Mouse (Mus musculus) kidney, embryonic 14.5 days (tissue): ENCODE measurements around the gene Abi2. TPM values are rescaled to one million over a fixed set of nuclear protein-coding genes. Genes with fewer than 3 reads are reported as not detected.
"Not testable (repeated sequence)": the region's sequence is repeated elsewhere in the genome, so short reads cannot be mapped to it uniquely, and the experiment has no call there.

Experiments used
- ATAC-seq: fragments of 200-750 bp; cut with Nextera tagmentation; 2 replicates; pipeline ENCODE4 v1.8.0; 2017; ENCODE audit warnings: moderate number of reproducible peaks, mild to moderate bottlenecking, moderate TSS enrichment, moderate library complexity; ENCODE audit not compliant: low FRiP score, low TSS enrichment
- H3K27ac ChIP-seq: fragments of 300-500 bp; sonication (generic); 2 replicates; pipeline ENCODE4 v1.5.1; 2014; ENCODE audit warnings: low read depth, mild to moderate bottlenecking, low read length, moderate library complexity, mixed read lengths
- H3K27me3 ChIP-seq: fragments of 300-500 bp; sonication (generic); 2 replicates; pipeline ENCODE4 v1.6.1; 2014; ENCODE audit warnings: mild to moderate bottlenecking, low read length; ENCODE audit not compliant: control insufficient read depth, insufficient read depth
- H3K36me3 ChIP-seq: fragments of 300-500 bp; sonication (generic); 2 replicates; pipeline ENCODE4 v1.6.1; 2014; ENCODE audit warnings: low read length, mixed read lengths; ENCODE audit not compliant: control insufficient read depth, insufficient read depth
- H3K4me1 ChIP-seq: fragments of 300-500 bp; sonication (generic); 2 replicates; pipeline ENCODE4 v1.6.1; 2014; ENCODE audit warnings: low read length, mixed read lengths; ENCODE audit not compliant: control insufficient read depth, insufficient read depth
- H3K4me2 ChIP-seq: fragments of 300-500 bp; sonication (generic); replicated peaks from 2 replicates; pipeline ENCODE4 v1.6.1; 2014; ENCODE audit warnings: low read depth, mild to moderate bottlenecking, low read length
- H3K4me3 ChIP-seq: fragments of 300-500 bp; sonication (generic); 2 replicates; pipeline ENCODE4 v1.5.1; 2014; ENCODE audit warnings: mild to moderate bottlenecking, low read length
- H3K9ac ChIP-seq: fragments of 300-500 bp; sonication (generic); 2 replicates; pipeline ENCODE4 v1.6.1; 2014; ENCODE audit warnings: low read depth, mild to moderate bottlenecking, low read length, moderate library complexity
- H3K9me3 ChIP-seq: fragments of 300-500 bp; sonication (generic); 2 replicates; pipeline ENCODE4 v1.6.1; 2016; ENCODE audit warnings: low read length; ENCODE audit not compliant: control insufficient read depth
- WGBS: fragments of 180-500 bp; shearing (Covaris S2); extraction: QIAGEN DNeasy Blood & Tissue Kit; methylation state at CpG from one replicate; pipeline ENCODE4 v1.1.7; 2014; 5-methylcytosine and 5-hydroxymethylcytosine counted together
- polyA plus RNA-seq: library from polyadenylated mRNA; unstranded; fragments of >200 nt; fragmentation: Nextera tagmentation; extraction: Ambion mirVana; gene quantifications from 2 replicates; pipeline ENCODE4 v1.2.1, GENCODE M21; 2014

Gene Abi2
- polyA plus RNA-seq, 1 experiment from 2014 or later: 44.3 TPM

GRCm38 (mm10) chr1:60423882-60424281 lies 14.5 kb downstream of the Abi2 start:
- no peaks in the 10 kb centered on the region for H3K27me3 ChIP-seq
- no peaks in the 10 kb centered on the region for H3K9me3 ChIP-seq
- no peak overlapping the region for H3K9ac ChIP-seq
- no peak overlapping the region for H3K27ac ChIP-seq
- H3K36me3 ChIP-seq: no peaks in the 10 kb centered on the region
- H3K4me3 ChIP-seq: no peak overlapping the region
- ATAC-seq: no peak
- no peaks in the 10 kb centered on the region for H3K4me1 ChIP-seq
- 90% methylated on average over 1 of the region's 1 CpGs for WGBS
- no peak overlapping the region for H3K4me2 ChIP-seq

GRCm38 (mm10) chr1:60428341-60428740 lies 18.9 kb downstream of the Abi2 start:
- WGBS: 86% methylated on average over 2 of the region's 2 CpGs
- Histone ChIP-seq H3K27me3 (no peaks in the 10 kb centered on the region), H3K9me3 (no peaks in the 10 kb centered on the region), H3K9ac (no peak overlapping the region), H3K4me2 (no peak overlapping the region), H3K4me1 (no peaks in the 10 kb centered on the region), H3K36me3 (no peaks in the 10 kb centered on the region), H3K4me3 (no peak overlapping the region), H3K27ac (no peak overlapping the region)
- no peak for ATAC-seq

GRCm38 (mm10) chr1:60428932-60429331 lies 19.5 kb downstream of the Abi2 start:
- no peak for ATAC-seq
- Histone ChIP-seq H3K27ac (no peak overlapping the region), H3K4me1 (no peaks in the 10 kb centered on the region), H3K4me2 (no peak overlapping the region), H3K4me3 (no peak overlapping the region), H3K9ac (no peak overlapping the region), H3K27me3 (no peaks in the 10 kb centered on the region), H3K9me3 (no peaks in the 10 kb centered on the region), H3K36me3 (no peaks in the 10 kb centered on the region)
- WGBS: 85% methylated on average over 2 of the region's 2 CpGs

- no peak for ATAC-seq
- WGBS: 91% methylated on average over 5 of the region's 5 CpGs
- Histone ChIP-seq H3K9ac (no peak overlapping the region), H3K36me3 (no peaks in the 10 kb centered on the region), H3K27me3 (no peaks in the 10 kb centered on the region), H3K27ac (no peak overlapping the region), H3K4me3 (no peak overlapping the region), H3K9me3 (no peaks in the 10 kb centered on the region), H3K4me1 (no peaks in the 10 kb centered on the region), H3K4me2 (no peak overlapping the region)
Measured at GRCm38 (mm10) chr1:60431531-60431930, 22.1 kb downstream of the Abi2 start.

GRCm38 (mm10) chr1:60432497-60432896 lies 23.1 kb downstream of the Abi2 start:
- Histone ChIP-seq H3K4me1 (no peaks in the 10 kb centered on the region), H3K27ac (no peak overlapping the region)
- 11% methylated on average over 1 of the region's 1 CpGs for WGBS

GRCm38 (mm10) chr1:60441438-60441837 lies 32.0 kb downstream of the Abi2 start:
- not testable (repeated sequence) for H3K27ac ChIP-seq, H3K9me3 ChIP-seq, H3K27me3 ChIP-seq, H3K4me3 ChIP-seq, H3K9ac ChIP-seq, H3K4me2 ChIP-seq, ATAC-seq, H3K4me1 ChIP-seq
- 80% methylated on average over 5 of the region's 5 CpGs for WGBS
- H3K36me3 ChIP-seq: peaks cover 15% of the 10 kb centered on the region

More at GRCm38 (mm10) chr1:60432497-60432896, 23.1 kb downstream of the Abi2 start:
- H3K9ac ChIP-seq: no peak overlapping the region
- H3K27me3 ChIP-seq: no peaks in the 10 kb centered on the region
- ATAC-seq: no peak
- no peak overlapping the region for H3K4me3 ChIP-seq
- H3K36me3 ChIP-seq: no peaks in the 10 kb centered on the region
- no peaks in the 10 kb centered on the region for H3K9me3 ChIP-seq
- no peak overlapping the region for H3K4me2 ChIP-seq

GRCm38 (mm10) chr1:60447067-60447466 lies 37.6 kb downstream of the Abi2 start:
- WGBS: 77% methylated on average over 12 of the region's 12 CpGs
- H3K27me3 ChIP-seq: no peaks in the 10 kb centered on the region
- H3K4me1 ChIP-seq: no peaks in the 10 kb centered on the region
- ATAC-seq: no peak
- H3K4me3 ChIP-seq: no peak overlapping the region
- no peak overlapping the region for H3K4me2 ChIP-seq
- H3K9me3 ChIP-seq: no peaks in the 10 kb centered on the region
- H3K9ac ChIP-seq: no peak overlapping the region
- H3K27ac ChIP-seq: no peak overlapping the region
- H3K36me3 ChIP-seq: peaks cover 33% of the 10 kb centered on the region

- H3K4me3 ChIP-seq: no peak overlapping the region
- no peak overlapping the region for H3K4me2 ChIP-seq
- no peak overlapping the region for H3K27ac ChIP-seq
- H3K36me3 ChIP-seq: peaks cover 38% of the 10 kb centered on the region
- no peaks in the 10 kb centered on the region for H3K27me3 ChIP-seq
- H3K9ac ChIP-seq: no peak overlapping the region
- no peaks in the 10 kb centered on the region for H3K4me1 ChIP-seq
- ATAC-seq: no peak
- no peaks in the 10 kb centered on the region for H3K9me3 ChIP-seq
- WGBS: 32% methylated on average over 1 of the region's 1 CpGs
Measured at GRCm38 (mm10) chr1:60449896-60450295, 40.5 kb downstream of the Abi2 start.

- Histone ChIP-seq H3K27ac (no peak overlapping the region), H3K4me3 (no peak overlapping the region), H3K27me3 (no peaks in the 10 kb centered on the region), H3K36me3 (peaks cover 10% of the 10 kb centered on the region; the same call in 1 of the 2 replicates), H3K4me1 (no peaks in the 10 kb centered on the region), H3K9ac (no peak overlapping the region), H3K9me3 (no peaks in the 10 kb centered on the region), H3K4me2 (no peak overlapping the region)
- 87% methylated on average over 1 of the region's 1 CpGs for WGBS
- no peak for ATAC-seq
Measured at GRCm38 (mm10) chr1:60460623-60461022, 51.2 kb downstream of the Abi2 start.
